Mouse (Mus musculus) c-Kit-negative CD71-positive TER-119-positive erythroid progenitor cells, embryonic 14.5 days (primary cell): Measurements from ENCODE around the gene Slc3a2.
A peak's percentile ranks its signal among the peaks of the same experiment; 100 is the strongest.

Experiments used
- DNase-seq: peaks from one replicate; pipeline ENCODE4 v3.0.0-alpha.2; 2013; ENCODE audit warnings: low read depth, low spot score

Gene Slc3a2

DNA sequence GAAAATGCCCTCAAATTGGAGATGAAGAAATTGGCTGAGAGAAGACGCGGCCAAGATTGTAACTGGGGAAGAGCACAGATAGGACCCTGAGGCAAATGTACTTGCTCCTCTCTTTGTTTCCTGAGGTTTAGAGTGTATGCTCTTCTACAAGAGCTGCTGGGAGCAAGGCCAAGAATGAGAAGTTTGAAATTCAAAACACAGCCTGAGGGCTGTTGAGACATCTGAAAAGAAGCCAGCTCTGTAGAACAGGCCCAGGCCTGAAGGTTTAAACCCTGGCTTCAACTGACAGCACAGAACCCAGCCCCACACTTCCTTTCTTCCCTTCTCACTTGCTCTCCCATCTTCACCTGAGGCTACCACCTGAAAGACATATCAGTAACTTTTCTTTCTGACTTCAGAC is 13.1 kb downstream of the Slc3a2 start:
- DNase-seq, result no peak

- DNase-seq, result no peak
Measured at GRCm38 (mm10) chr19:8708954-8709353, 14.2 kb downstream of the Slc3a2 start.

- DNase-seq, result no peak
Measured at GRCm38 (mm10) chr19:8706930-8707329, 16.2 kb downstream of the Slc3a2 start.

DNA sequence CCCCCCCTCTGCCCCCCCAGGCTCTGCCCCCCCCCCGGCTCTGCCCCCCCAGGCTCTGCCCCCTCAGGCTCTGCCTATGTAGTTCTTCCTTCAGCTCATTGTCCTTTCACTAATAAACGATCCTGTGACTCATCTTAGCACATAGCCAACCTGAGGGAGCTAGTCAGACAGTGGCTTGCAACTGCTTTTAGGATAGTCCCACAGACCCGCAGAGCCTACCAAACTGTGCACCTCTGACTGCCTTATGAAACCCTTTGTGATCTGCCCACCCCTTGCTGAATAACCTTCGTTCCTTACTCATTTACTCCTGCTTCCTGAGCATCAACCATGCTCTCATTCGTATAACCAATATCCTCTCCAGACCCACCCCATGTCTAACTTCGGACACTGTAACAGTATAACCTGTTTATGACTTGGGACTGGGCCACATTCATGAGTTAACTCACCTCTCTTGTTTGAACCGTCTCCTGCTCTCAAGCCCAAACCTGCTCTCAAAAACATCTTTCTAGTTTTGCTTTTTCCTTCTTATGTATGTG is 17.0 kb downstream of the Slc3a2 start:
- DNase-seq, result no peak

GRCm38 (mm10) chr19:8705026-8705708 is 18.0 kb downstream of the Slc3a2 start:
- no peak for DNase-seq

DNA sequence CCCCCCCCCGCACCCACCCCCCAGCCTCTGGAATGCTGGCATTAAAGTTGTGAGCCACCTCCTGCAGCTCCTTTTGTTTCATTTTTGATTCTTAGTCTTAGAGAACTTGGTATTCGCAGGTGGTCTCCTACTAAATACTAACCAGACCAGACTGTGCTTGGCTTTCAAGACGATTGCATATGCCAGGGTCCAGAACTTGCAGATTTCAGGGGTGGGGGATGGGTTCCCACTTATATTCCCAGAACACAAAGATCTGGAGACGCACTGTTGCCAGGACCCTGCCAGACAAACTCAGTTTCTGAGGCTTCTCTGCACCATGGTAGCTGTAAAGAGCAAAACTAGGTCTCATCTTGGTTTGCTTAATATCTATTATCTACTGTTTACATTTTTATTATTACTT is 19.6 kb downstream of the Slc3a2 start:
- DNase-seq, result no peak

- no peak for DNase-seq
Measured at GRCm38 (mm10) chr19:8702458-8702857, 20.7 kb downstream of the Slc3a2 start.

DNA sequence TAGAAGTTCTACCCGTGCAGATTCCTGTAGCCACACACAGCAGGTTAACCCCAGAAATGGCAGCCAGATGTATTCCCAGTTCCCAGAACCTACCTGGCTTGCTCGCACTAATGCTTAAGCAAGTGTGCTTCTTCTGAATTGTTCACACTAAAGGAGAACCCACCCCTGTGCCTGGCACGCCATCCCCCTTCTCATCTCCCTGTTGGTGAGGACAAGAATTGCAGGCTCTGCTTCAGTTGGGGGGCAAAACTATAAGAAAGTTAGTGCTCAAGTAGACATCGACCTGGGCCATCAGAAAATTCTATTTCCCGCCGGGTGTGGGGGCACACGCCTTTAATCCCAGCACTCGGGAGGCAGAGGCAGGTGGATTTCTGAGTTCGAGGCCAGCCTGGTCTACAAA is 23.5 kb downstream of the Slc3a2 start:
- DNase-seq, result no peak

- no peak for DNase-seq
Measured at GRCm38 (mm10) chr19:8695330-8695729, 27.8 kb downstream of the Slc3a2 start.

GRCm38 (mm10) chr19:8692740-8693139 is 30.4 kb downstream of the Slc3a2 start:
- DNase-seq, result no peak

- no peak for DNase-seq
Measured at GRCm38 (mm10) chr19:8691871-8692539, 31.2 kb downstream of the Slc3a2 start.

GRCm38 (mm10) chr19:8683627-8684026 is 39.5 kb downstream of the Slc3a2 start:
- no peak for DNase-seq

DNA sequence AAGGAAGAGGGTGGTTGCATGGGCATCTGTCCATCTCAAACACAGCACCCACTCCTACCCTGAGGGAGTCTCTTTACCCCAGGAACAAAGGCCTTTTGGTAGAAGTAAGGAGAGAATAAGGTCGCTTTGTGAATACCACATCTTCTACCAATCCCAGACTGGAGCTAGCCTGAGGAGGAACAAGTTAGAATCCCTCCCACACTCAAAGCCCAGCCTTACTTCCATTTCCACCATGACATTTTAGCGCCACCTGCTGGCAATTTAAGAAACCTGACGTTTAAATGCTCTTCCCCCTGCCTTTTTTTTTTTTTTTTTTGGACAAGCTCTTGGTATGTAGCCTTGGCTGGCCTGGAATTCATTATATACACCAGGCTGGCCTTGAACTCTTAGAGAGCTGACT is 40.2 kb downstream of the Slc3a2 start:
- DNase-seq, result peak; percentile 70

GRCm38 (mm10) chr19:8681633-8682362 is 41.4 kb downstream of the Slc3a2 start:
- no peak for DNase-seq

- DNase-seq, result no peak
Measured at GRCm38 (mm10) chr19:8679031-8679779, 44.0 kb downstream of the Slc3a2 start.

DNA sequence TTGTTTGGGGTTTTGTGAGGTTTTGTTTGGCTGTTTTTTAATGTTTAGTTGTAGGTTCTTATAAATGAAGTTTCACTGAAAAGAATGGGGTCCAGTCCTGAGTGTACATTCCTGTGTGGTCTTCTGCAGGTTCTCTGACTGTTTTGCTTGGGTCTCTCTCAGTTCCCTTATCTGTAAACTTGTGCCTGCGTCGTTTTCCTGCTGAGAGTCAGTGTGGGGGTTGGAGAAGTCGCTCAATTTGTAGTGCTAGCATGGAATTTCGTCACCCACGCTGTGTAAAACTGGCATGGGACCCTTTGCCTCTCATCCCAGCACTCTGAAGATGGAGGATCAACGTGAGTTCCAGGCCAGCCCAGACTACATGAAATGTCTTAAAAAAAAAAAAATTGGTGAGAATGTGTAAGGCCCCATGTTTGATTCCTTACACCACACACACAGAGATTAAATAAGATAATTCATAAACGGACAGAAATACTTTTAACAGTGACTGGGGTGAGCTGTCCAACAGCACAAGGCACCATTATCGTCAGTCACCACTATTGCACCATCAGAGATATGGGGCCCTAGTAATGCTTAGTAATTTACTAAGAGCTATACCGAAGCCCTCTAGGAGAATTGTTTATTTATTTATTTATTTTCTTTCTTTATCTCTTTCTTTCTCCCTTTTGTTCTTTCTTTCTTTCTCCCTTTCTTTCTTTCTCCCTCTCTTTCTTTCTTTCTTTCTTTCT is 49.7 kb downstream of the Slc3a2 start:
- no peak for DNase-seq

DNA sequence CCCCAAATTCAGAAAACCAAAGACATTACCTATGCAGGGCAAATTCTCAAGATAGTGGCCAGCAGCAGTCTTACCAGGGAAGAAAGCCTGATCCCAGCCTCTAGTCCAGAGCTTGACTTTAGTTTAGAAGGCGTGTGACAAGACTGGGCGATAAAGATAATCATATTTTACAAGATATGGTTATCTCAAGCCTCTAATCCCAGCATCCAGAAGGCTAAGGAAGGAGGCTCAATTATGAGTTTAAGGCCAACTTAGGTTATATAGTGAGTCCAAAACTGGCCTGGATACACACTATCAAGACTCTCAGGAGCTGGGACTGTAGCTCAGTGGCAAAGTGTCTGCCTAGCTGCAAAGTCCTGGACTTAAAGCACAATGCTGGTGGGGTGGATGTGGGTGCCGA is 50.3 kb downstream of the Slc3a2 start:
- no peak for DNase-seq

DNA sequence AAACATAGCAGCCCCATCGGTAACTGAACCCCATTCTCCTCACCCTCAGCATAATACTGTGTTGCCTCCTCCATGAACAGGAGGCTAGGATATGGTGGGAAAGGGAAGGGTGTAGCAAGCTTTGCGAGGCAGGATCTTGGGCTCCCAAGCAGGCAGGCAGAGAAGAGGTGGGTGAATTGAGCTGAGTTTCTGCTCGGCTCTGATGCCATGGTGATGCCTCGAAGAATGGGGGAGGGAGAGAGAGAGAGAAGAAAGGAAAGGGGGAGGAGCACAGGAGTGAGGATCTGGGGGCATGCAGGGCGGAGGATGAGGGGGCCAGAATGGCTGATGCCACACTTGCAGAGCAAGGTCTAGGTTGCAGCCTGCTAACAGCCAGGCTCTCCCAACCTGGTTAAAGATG is 57.4 kb downstream of the Slc3a2 start:
- DNase-seq, result no peak

DNA sequence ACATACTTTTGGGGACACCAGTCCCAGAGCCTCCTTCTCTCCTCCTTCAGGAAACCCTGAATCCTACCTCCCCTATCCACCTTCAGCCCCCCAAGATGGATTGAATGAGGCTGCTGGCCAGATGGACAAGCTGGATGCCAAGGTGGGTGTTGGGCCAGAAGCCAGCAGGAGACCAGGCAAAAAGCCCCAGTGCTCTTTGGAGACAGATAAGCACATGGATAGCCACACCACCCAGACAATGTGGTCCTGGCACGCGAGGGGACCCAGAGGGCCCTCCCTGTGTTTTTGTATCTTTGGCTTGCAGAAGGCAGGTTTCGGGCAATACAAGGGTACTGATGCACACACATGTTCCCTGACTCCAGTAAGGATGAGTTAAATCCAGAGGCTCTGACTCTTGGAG is 58.3 kb downstream of the Slc3a2 start:
- DNase-seq, result no peak

DNA sequence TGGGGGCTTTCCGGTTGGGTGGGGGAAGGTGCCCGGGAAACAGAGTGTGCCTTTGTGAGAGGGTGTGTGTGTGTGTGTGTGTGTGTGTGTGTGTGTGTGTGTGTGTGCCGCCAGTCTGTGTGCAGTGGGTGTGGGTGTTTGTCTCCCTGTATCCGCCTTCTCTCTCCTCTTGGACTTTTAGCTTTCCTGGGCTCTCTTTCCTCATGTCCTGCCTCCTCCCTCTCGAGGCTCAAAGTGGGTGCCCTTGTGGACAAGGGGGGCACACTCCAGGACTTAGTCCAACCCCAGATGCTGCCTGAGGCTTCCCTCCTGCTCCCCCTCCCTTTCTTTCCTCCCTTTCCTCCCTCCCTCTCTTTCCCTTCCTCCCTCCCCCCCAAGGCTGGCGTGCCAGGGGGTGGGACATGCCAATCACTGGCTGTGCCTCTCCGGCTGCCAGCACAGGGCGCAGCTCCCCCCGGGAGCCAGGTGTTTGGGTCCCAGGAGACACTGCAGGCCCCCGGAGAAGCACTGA is 59.2 kb downstream of the Slc3a2 start:
- DNase-seq, result no peak

DNA sequence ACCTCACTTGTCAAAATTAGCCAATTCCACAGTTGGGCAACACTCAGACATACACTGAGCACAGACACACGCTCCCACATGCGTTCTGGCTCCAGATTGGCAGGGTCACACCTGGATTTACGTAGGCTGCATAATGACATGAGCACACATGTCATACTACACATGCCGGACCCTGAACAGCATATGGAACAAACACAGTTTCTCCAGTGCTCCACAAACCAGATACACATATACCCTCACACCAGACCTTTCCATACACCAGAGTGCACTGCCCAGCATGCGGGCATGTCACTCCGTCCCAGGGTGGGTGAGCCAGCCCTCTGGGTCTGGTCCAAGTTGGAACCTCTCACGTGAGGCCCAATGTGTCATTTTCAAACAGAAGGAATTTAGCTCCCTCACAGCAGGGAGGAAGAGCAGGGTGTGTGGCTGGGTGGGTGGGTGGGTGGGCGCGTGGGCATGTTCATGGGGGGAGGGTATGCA is 59.8 kb downstream of the Slc3a2 start, which contains the start of gene Chrm1:
Chrm1 (plus strand) TSS at position 430 of the 480 bp plus-strand sequence.
- no peak for DNase-seq
